In the genomic region with DNA sequence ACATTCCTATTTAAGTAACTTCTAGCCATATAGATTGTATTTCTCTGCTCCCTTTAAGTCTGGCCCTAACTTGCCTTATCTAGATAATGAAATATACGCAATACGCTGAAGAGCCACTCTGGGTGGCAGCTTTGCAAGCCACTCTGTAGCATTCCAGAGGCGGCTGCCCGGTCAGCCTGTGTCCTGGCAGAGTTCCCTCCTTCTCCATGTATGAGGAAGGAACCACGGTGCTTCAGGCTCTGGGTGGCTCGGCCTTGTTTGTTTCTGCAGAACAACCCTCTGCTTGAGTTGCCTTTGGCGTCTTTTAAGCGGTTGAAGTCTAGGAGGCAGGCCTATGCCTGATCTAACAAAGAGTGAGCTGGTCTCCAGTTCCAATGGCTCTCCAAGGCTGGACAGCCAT, we compare ENCODE assay signal across 11 mouse cellular contexts. TPM values are rescaled to one million over a fixed set of nuclear protein-coding genes. Genes with fewer than 3 reads are reported as not detected.
DNase-seq lines count a peak whose midpoint lies in the region; ATAC-seq and TF ChIP-seq lines count a peak whose summit lies in the region.
"Had no signal": no experiment of that assay in that cellular context is flagged by ENCODE, and none has a peak within 500 bp of the region (broad histone marks: within the 10 kb centered on the region; RNA-seq: fewer than 3 reads in every experiment).

No protein-coding gene starts in this region.

- no peaks in the 10 kb centered on the region for H3K27me3 ChIP-seq in forebrain, embryonic 11.5 days (ENCODE audit: control insufficient read depth, insufficient read depth, low read length)
- H3K27me3 ChIP-seq in forebrain, postnatal 0 days (ENCODE audit: insufficient read depth, low read length), result no peaks in the 10 kb centered on the region
- no peaks in the 10 kb centered on the region for H3K27me3 ChIP-seq in kidney, adult 2 months (replicated peaks; ENCODE audit: control insufficient read depth, insufficient read depth, low read length)
- H3K27me3 ChIP-seq in stomach, embryonic 16.5 days (ENCODE audit: control insufficient read depth, insufficient read depth, low read length), result no peaks in the 10 kb centered on the region

- DNase-seq in forebrain, embryonic 11.5 days (ENCODE audit: low spot score), result peak; percentile 41
- DNase-seq in forebrain, postnatal 0 days, result no peak
- peak; percentile 69 for DNase-seq in kidney, adult 2 months
- no peak for DNase-seq in kidney, postnatal 4 days
- DNase-seq in lung, adult 2 months, result peak; percentile 59
- no peak for DNase-seq in thymus, postnatal 14 days
- no peak for DNase-seq in spleen, adult 18-20 months
- DNase-seq: adrenal gland, postnatal 25 days; cerebellum, adult 18-20 months had no signal

- no peak overlapping the region for H3K4me2 ChIP-seq in forebrain, embryonic 11.5 days (ENCODE audit: low read depth, low read length, severe bottlenecking)
- no peak overlapping the region for H3K4me2 ChIP-seq in forebrain, postnatal 0 days (ENCODE audit: low read depth)
- H3K4me2 ChIP-seq in stomach, embryonic 16.5 days (ENCODE audit: low read depth, low read length), result no peak overlapping the region
- H3K4me2 ChIP-seq: forebrain, embryonic 12.5 days had no signal

- no peak for TF ChIP-seq CTCF in forebrain, postnatal 0 days (IDR thresholded peaks at IDR 0.05; ENCODE audit: low read depth)
- no peak for TF ChIP-seq CTCF in kidney, adult 2 months (conservative IDR thresholded peaks at IDR 0.05; ENCODE audit: insufficient read depth, insufficient read length, low read depth, low read length)
- no peak for TF ChIP-seq CTCF in lung, adult 2 months (IDR thresholded peaks at IDR 0.05; ENCODE audit: insufficient read depth, low read length)

- no peak overlapping the region for H3K27ac ChIP-seq in forebrain, embryonic 11.5 days (ENCODE audit: low read depth, low read length)
- H3K27ac ChIP-seq in forebrain, postnatal 0 days (ENCODE audit: low read depth, low read length), result no peak overlapping the region
- H3K27ac ChIP-seq in kidney, adult 2 months (ENCODE audit: insufficient read depth, low read depth, low read length), result peak overlapping the region; percentile 80
- peak overlapping the region; percentile 46 for H3K27ac ChIP-seq in stomach, embryonic 16.5 days (ENCODE audit: low read length)
- H3K27ac ChIP-seq: forebrain, embryonic 12.5 days had no signal

- no peak for TF ChIP-seq POLR2A in kidney, adult 2 months (IDR thresholded peaks at IDR 0.05; ENCODE audit: low read depth, low read length)
- TF ChIP-seq POLR2A in lung, adult 2 months (IDR thresholded peaks at IDR 0.05; ENCODE audit: borderline replicate concordance, extremely low read depth, low read depth, low read length), result no peak

- WGBS in forebrain, embryonic 11.5 days, result 56% methylated on average over 8 of the region's 8 CpGs
- WGBS in forebrain, postnatal 0 days, result 52% methylated on average over 8 of the region's 8 CpGs
- 58% methylated on average over 8 of the region's 8 CpGs for WGBS in kidney, adult 2 months
- 27% methylated on average over 8 of the region's 8 CpGs for WGBS in lung, adult 2 months
- 53% methylated on average over 8 of the region's 8 CpGs for WGBS in stomach, embryonic 16.5 days

- H3K4me1 ChIP-seq in forebrain, embryonic 11.5 days (replicated peaks; ENCODE audit: control insufficient read depth, insufficient read depth, low read length), result peaks cover 2% of the 10 kb centered on the region; the same call in 1 of the 2 replicates
- no peaks in the 10 kb centered on the region for H3K4me1 ChIP-seq in forebrain, postnatal 0 days (ENCODE audit: insufficient read depth)
- H3K4me1 ChIP-seq in kidney, adult 2 months (ENCODE audit: control insufficient read depth, insufficient read depth, low read length), result peaks cover 15% of the 10 kb centered on the region; the same call in 1 of the 2 replicates
- peaks cover 27% of the 10 kb centered on the region for H3K4me1 ChIP-seq in lung, adult 2 months (ENCODE audit: control insufficient read depth, insufficient read depth, low read length)
- H3K4me1 ChIP-seq in stomach, embryonic 16.5 days (ENCODE audit: control insufficient read depth, insufficient read depth, low read length), result peaks cover 31% of the 10 kb centered on the region

- no peaks in the 10 kb centered on the region for H3K9me3 ChIP-seq in forebrain, embryonic 11.5 days (ENCODE audit: control insufficient read depth, low read length)
- no peaks in the 10 kb centered on the region for H3K9me3 ChIP-seq in forebrain, postnatal 0 days (ENCODE audit: low read length)
- H3K9me3 ChIP-seq in stomach, embryonic 16.5 days (replicated peaks; ENCODE audit: control insufficient read depth, low read length), result no peaks in the 10 kb centered on the region
- H3K9me3 ChIP-seq: forebrain, embryonic 12.5 days had no signal

- H3K4me3 ChIP-seq in forebrain, embryonic 11.5 days (ENCODE audit: low read depth, low read length), result no peak overlapping the region
- no peak overlapping the region for H3K4me3 ChIP-seq in forebrain, postnatal 0 days (ENCODE audit: low read depth, low read length)
- H3K4me3 ChIP-seq in kidney, adult 2 months (ENCODE audit: insufficient read depth, low read depth, low read length), result no peak overlapping the region
- H3K4me3 ChIP-seq in lung, adult 2 months (replicated peaks; ENCODE audit: extremely low read depth, low read depth, low read length), result no peak overlapping the region
- no peak overlapping the region for H3K4me3 ChIP-seq in stomach, embryonic 16.5 days (replicated peaks; ENCODE audit: low read length)
- H3K4me3 ChIP-seq: forebrain, embryonic 12.5 days had no signal

- no peak for ATAC-seq in forebrain, embryonic 11.5 days (replicated peaks; ENCODE audit: low FRiP score)
- ATAC-seq in forebrain, postnatal 0 days, result no peak
- no peak for ATAC-seq in stomach, embryonic 16.5 days (ENCODE audit: insufficient read depth, low FRiP score)

- no peak overlapping the region for H3K9ac ChIP-seq in forebrain, embryonic 11.5 days (ENCODE audit: low read length)
- H3K9ac ChIP-seq in forebrain, postnatal 0 days, result no peak overlapping the region
- no peak overlapping the region for H3K9ac ChIP-seq in stomach, embryonic 16.5 days (ENCODE audit: low read length)
- H3K9ac ChIP-seq: forebrain, embryonic 12.5 days had no signal

- no peaks in the 10 kb centered on the region for H3K36me3 ChIP-seq in forebrain, embryonic 11.5 days (ENCODE audit: control insufficient read depth, insufficient read depth, low read length)
- H3K36me3 ChIP-seq in forebrain, postnatal 0 days (ENCODE audit: insufficient read depth), result no peaks in the 10 kb centered on the region
- no peaks in the 10 kb centered on the region for H3K36me3 ChIP-seq in kidney, adult 2 months (ENCODE audit: control insufficient read depth, insufficient read depth, low read length)
- no peaks in the 10 kb centered on the region for H3K36me3 ChIP-seq in stomach, embryonic 16.5 days (ENCODE audit: control insufficient read depth, insufficient read depth, low read length)
- H3K36me3 ChIP-seq: forebrain, embryonic 12.5 days had no signal

RNA-seq across cellular contexts. Expression of gene Clstn1, which starts 13.4 kb away (rescaled TPM):
- 48.1 and 48.4 TPM in 2 replicates for polyA plus RNA-seq in forebrain, embryonic 11.5 days (2014; fragmentation: Nextera tagmentation; extraction: Ambion mirVana)
- total RNA-seq in forebrain, postnatal 0 days (2014; rRNA removed), result 367 and 451 TPM in 2 replicates
- 142 and 179 TPM in 2 replicates for polyA plus RNA-seq in forebrain, postnatal 0 days (2015; fragmentation: Nextera tagmentation; extraction: Ambion mirVana)
- polyA plus RNA-seq in kidney, adult 2 months (2012; rRNA removed), result 44.9 and 46.3 TPM in 2 replicates
- polyA plus RNA-seq in lung, adult 2 months (2012; rRNA removed), result 93.8 and 111 TPM in 2 replicates
- 14.7 and 14.9 TPM in 2 replicates for polyA plus RNA-seq in stomach, embryonic 16.5 days (2015; fragmentation: Nextera tagmentation; extraction: Ambion mirVana)

RNA-seq across cellular contexts. Expression of gene Ctnnbip1, which starts 54.8 kb away (rescaled TPM):
- 71.7 and 72.1 TPM in 2 replicates for polyA plus RNA-seq in forebrain, embryonic 11.5 days (2014; fragmentation: Nextera tagmentation; extraction: Ambion mirVana)
- total RNA-seq in forebrain, postnatal 0 days (2014; rRNA removed), result 98.6 and 105 TPM in 2 replicates
- polyA plus RNA-seq in forebrain, postnatal 0 days (2015; fragmentation: Nextera tagmentation; extraction: Ambion mirVana), result 126 and 134 TPM in 2 replicates
- polyA plus RNA-seq in kidney, adult 2 months (2012; rRNA removed), result 20.5 and 24.4 TPM in 2 replicates
- polyA plus RNA-seq in lung, adult 2 months (2012; rRNA removed), result 9.8 and 16.0 TPM in 2 replicates
- polyA plus RNA-seq in stomach, embryonic 16.5 days (2015; fragmentation: Nextera tagmentation; extraction: Ambion mirVana), result 56.2 and 57.3 TPM in 2 replicates

Comparison
In these comparisons a context has a peak if more than half of its experiments do, and no peak if none do; other contexts are left out.
1. DNase-seq: peak in forebrain, embryonic 11.5 days (single experiment), kidney, adult 2 months (single experiment) and lung, adult 2 months (single experiment); none in forebrain, postnatal 0 days (single experiment), kidney, postnatal 4 days (0 of 2), thymus, postnatal 14 days (single experiment) and spleen, adult 18-20 months (0 of 2).
2. H3K27ac ChIP-seq: peak in kidney, adult 2 months (single experiment) and stomach, embryonic 16.5 days (single experiment); none in forebrain, embryonic 11.5 days (single experiment) and forebrain, postnatal 0 days (single experiment).